Mouse (Mus musculus) limb, embryonic 14.5 days (tissue): ENCODE measurements around the gene Fam83g. TPM values are rescaled to one million over a fixed set of nuclear protein-coding genes. Genes with fewer than 3 reads are reported as not detected.

Source experiments
- ATAC-seq: fragments of 200-750 bp; cut with Nextera tagmentation; 2 replicates; pipeline ENCODE4 v1.8.0; 2017; ENCODE audit warnings: low read depth, moderate number of reproducible peaks, moderate TSS enrichment; ENCODE audit not compliant: low FRiP score
- DNase-seq: peaks from one replicate; pipeline ENCODE4 v3.0.0-alpha.2; 2015; ENCODE audit warnings: low spot score
- H3K27ac ChIP-seq: fragments of 300-500 bp; sonication (generic); replicated peaks from 2 replicates; pipeline ENCODE4 v1.5.1; 2014; ENCODE audit warnings: low read depth, mild to moderate bottlenecking, low read length, moderate library complexity, mixed read lengths
- H3K27me3 ChIP-seq: fragments of 300-500 bp; sonication (generic); 2 replicates; pipeline ENCODE4 v1.6.1; 2014; ENCODE audit warnings: low read length, mixed read lengths; ENCODE audit not compliant: control insufficient read depth, insufficient read depth
- H3K36me3 ChIP-seq: fragments of 300-500 bp; sonication (generic); 2 replicates; pipeline ENCODE4 v1.6.1; 2014; ENCODE audit warnings: mild to moderate bottlenecking, low read length, moderate library complexity, mixed read lengths; ENCODE audit not compliant: control insufficient read depth, insufficient read depth
- H3K4me1 ChIP-seq: fragments of 300-500 bp; sonication (generic); 2 replicates; pipeline ENCODE4 v1.6.1; 2014; ENCODE audit warnings: antibody characterized with exemption, low read length, mixed read lengths; ENCODE audit not compliant: control insufficient read depth, insufficient read depth
- H3K4me2 ChIP-seq: fragments of 300-500 bp; sonication (generic); replicated peaks from 2 replicates; pipeline ENCODE4 v1.6.1; 2014; ENCODE audit warnings: low read depth, mild to moderate bottlenecking, low read length, moderate library complexity; ENCODE audit not compliant: severe bottlenecking
- H3K4me3 ChIP-seq: fragments of 300-500 bp; sonication (generic); replicated peaks from 2 replicates; pipeline ENCODE4 v1.5.1; 2014; ENCODE audit warnings: low read length
- H3K9ac ChIP-seq: fragments of 300-500 bp; sonication (generic); 2 replicates; pipeline ENCODE4 v1.6.1; 2014; ENCODE audit warnings: mild to moderate bottlenecking, low read depth, low read length, moderate library complexity; ENCODE audit not compliant: severe bottlenecking
- H3K9me3 ChIP-seq: fragments of 300-500 bp; sonication (generic); 2 replicates; pipeline ENCODE4 v1.6.1; 2016; ENCODE audit warnings: low read length; ENCODE audit not compliant: control insufficient read depth
- POLR2A ChIP-seq: fragments of 200-500 bp; IDR thresholded peaks from 2 replicates; pipeline ENCODE4 v1.8.0; 2012; ENCODE audit warnings: inconsistent platforms, mild to moderate bottlenecking, moderate library complexity, borderline replicate concordance; ENCODE audit not compliant: insufficient read depth, insufficient read length; ENCODE audit errors: extremely low read depth
- WGBS: fragments of 180-500 bp; shearing (Covaris S2); extraction: QIAGEN DNeasy Blood & Tissue Kit; methylation state at CpG from one replicate; pipeline ENCODE4 v1.1.7; 2014; 5-methylcytosine and 5-hydroxymethylcytosine counted together
- polyA plus RNA-seq, 2 experiments: library from polyadenylated mRNA; depleted of rRNA in 1 of 2; stranded (reverse) in 1 of 2; unstranded in 1 of 2; fragments of >200 nt; fragmentation: Nextera tagmentation in 1 of 2; extraction: Ambion mirVana in 1 of 2; gene quantifications; 2 replicates each; pipeline versions ENCODE4 v1.2.1 to v1.2.3; 2012 to 2014

Fam83g gene
- polyA plus RNA-seq, 2 experiments, result 2.1 to 2.8 TPM

- TF ChIP-seq POLR2A, result no peak
- ATAC-seq, result no peak
- no peak overlapping the region for H3K9ac ChIP-seq
- no peaks in the 10 kb centered on the region for H3K9me3 ChIP-seq
- DNase-seq, result no peak
- no peaks in the 10 kb centered on the region for H3K27me3 ChIP-seq
- H3K4me3 ChIP-seq, result no peak overlapping the region
- no peaks in the 10 kb centered on the region for H3K4me1 ChIP-seq
- H3K27ac ChIP-seq, result no peak overlapping the region
- H3K4me2 ChIP-seq, result no peak overlapping the region
- H3K36me3 ChIP-seq, result no peaks in the 10 kb centered on the region
- WGBS, result 68% methylated on average over 8 of the region's 8 CpGs
Measured at GRCm38 (mm10) chr11:61719826-61720225, 35.9 kb downstream of the Fam83g start.

- H3K27ac ChIP-seq, result no peak within 1 kb of the TSS
- no peak for TF ChIP-seq POLR2A
- H3K9me3 ChIP-seq, result no peaks in the 10 kb centered on the region
- no peak within 1 kb of the TSS for H3K4me3 ChIP-seq
- no peak for DNase-seq
- ATAC-seq, result no peak
- no peaks in the 10 kb centered on the region for H3K27me3 ChIP-seq
- 68% methylated on average over 3 of the region's 3 CpGs for WGBS
- H3K9ac ChIP-seq, result no peak within 1 kb of the TSS
- H3K4me1 ChIP-seq, result no peaks in the 10 kb centered on the region
- no peak within 1 kb of the TSS for H3K4me2 ChIP-seq
- H3K36me3 ChIP-seq, result no peaks in the 10 kb centered on the region
Measured at GRCm38 (mm10) chr11:61720636-61721035, 36.7 kb downstream of the Fam83g start, which contains the start of gene Slc5a10. Gene Slc5a10, minus strand, starts transcription at chr11:61720826.

- no peak overlapping the region for H3K9ac ChIP-seq
- no peak overlapping the region for H3K27ac ChIP-seq
- H3K4me2 ChIP-seq, result no peak overlapping the region
- 0 out of 2 replicates have a peak, but pooled peaks cover 6% of the 10 kb centered on the region for H3K36me3 ChIP-seq
- no peak for ATAC-seq
- no peak overlapping the region for H3K4me3 ChIP-seq
- DNase-seq, result no peak
- H3K27me3 ChIP-seq, result no peaks in the 10 kb centered on the region
- TF ChIP-seq POLR2A, result no peak
- no peaks in the 10 kb centered on the region for H3K9me3 ChIP-seq
- 79% methylated on average over 5 of the region's 5 CpGs for WGBS
- H3K4me1 ChIP-seq, result no peaks in the 10 kb centered on the region
Measured at GRCm38 (mm10) chr11:61722077-61722476, 38.2 kb downstream of the Fam83g start.

- DNase-seq (no peak), ATAC-seq (no peak)
- Histone ChIP-seq H3K27me3 (no peaks in the 10 kb centered on the region), H3K36me3 (peaks cover 56% of the 10 kb centered on the region), H3K4me3 (no peak overlapping the region), H3K4me1 (no peaks in the 10 kb centered on the region), H3K9me3 (no peaks in the 10 kb centered on the region), H3K9ac (no peak overlapping the region), H3K4me2 (no peak overlapping the region), H3K27ac (no peak overlapping the region)
- 53% methylated on average over 2 of the region's 2 CpGs for WGBS
- no peak for TF ChIP-seq POLR2A
Measured at GRCm38 (mm10) chr11:61728037-61728436, 44.1 kb downstream of the Fam83g start.

GRCm38 (mm10) chr11:61732672-61733071, 48.8 kb downstream of the Fam83g start:
- ATAC-seq (no peak), DNase-seq (no peak)
- H3K4me1 ChIP-seq, result no peaks in the 10 kb centered on the region
- TF ChIP-seq POLR2A, result no peak
- no peak overlapping the region for H3K4me2 ChIP-seq
- no peak overlapping the region for H3K9ac ChIP-seq
- H3K9me3 ChIP-seq, result no peaks in the 10 kb centered on the region
- H3K27me3 ChIP-seq, result no peaks in the 10 kb centered on the region
- peaks cover 83% of the 10 kb centered on the region for H3K36me3 ChIP-seq
- WGBS, result 88% methylated on average over 7 of the region's 7 CpGs
- H3K27ac ChIP-seq, result no peak overlapping the region
- no peak overlapping the region for H3K4me3 ChIP-seq

- no peak overlapping the region for H3K4me2 ChIP-seq
- H3K9ac ChIP-seq, result no peak overlapping the region
- no peaks in the 10 kb centered on the region for H3K9me3 ChIP-seq
- no peak overlapping the region for H3K4me3 ChIP-seq
- no peaks in the 10 kb centered on the region for H3K4me1 ChIP-seq
- no peak for ATAC-seq
- H3K27ac ChIP-seq, result no peak overlapping the region
- no peaks in the 10 kb centered on the region for H3K27me3 ChIP-seq
- no peak for DNase-seq
- no peak for TF ChIP-seq POLR2A
- WGBS, result 88% methylated on average over 1 of the region's 1 CpGs
- peaks cover 84% of the 10 kb centered on the region for H3K36me3 ChIP-seq
Measured at GRCm38 (mm10) chr11:61737290-61737689, 53.4 kb downstream of the Fam83g start.
